Mouse (Mus musculus) CD4-positive naive resting alpha-beta T cell, adult 76 days (primary cell): Measurements from ENCODE around the gene March9. TPM values are rescaled to one million over a fixed set of nuclear protein-coding genes. Genes with fewer than 3 reads are reported as not detected.

Source experiments
- total RNA-seq: library from RNA; stranded (reverse); gene quantifications from one replicate; pipeline ENCODE4 v1.2.4, GENCODE M21; 2023

March9 gene
- 4.1 TPM for total RNA-seq

GRCm38 (mm10) chr10:127059968-127060916, at the start of gene March9:
Gene March9 (minus strand): TSS chr10:127060184.

DNA sequence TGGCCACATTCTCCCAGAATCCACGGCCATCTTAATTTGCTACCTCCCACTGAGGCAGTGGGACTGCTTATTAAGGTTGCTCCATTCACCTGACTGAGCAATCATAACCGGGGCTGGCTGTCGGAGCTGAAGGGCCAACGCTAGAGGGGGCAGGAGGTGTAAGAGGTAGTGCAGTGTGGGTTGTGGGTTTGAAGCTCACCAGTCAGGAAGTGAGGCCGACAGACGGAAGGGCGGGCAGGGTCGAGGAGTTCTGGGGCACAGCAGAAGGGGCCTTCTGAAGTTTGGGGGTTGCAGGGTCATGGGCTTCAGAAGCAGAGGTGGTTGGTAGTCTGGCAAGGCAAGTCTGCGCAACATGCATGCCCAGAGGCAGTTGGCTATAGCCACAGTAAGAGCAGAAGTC, 15.1 kb upstream of the March9 start, which contains the start of gene Agap2:
TSS of gene Agap2 (plus strand) at position 205 of the 400 bp plus-strand sequence.

DNA sequence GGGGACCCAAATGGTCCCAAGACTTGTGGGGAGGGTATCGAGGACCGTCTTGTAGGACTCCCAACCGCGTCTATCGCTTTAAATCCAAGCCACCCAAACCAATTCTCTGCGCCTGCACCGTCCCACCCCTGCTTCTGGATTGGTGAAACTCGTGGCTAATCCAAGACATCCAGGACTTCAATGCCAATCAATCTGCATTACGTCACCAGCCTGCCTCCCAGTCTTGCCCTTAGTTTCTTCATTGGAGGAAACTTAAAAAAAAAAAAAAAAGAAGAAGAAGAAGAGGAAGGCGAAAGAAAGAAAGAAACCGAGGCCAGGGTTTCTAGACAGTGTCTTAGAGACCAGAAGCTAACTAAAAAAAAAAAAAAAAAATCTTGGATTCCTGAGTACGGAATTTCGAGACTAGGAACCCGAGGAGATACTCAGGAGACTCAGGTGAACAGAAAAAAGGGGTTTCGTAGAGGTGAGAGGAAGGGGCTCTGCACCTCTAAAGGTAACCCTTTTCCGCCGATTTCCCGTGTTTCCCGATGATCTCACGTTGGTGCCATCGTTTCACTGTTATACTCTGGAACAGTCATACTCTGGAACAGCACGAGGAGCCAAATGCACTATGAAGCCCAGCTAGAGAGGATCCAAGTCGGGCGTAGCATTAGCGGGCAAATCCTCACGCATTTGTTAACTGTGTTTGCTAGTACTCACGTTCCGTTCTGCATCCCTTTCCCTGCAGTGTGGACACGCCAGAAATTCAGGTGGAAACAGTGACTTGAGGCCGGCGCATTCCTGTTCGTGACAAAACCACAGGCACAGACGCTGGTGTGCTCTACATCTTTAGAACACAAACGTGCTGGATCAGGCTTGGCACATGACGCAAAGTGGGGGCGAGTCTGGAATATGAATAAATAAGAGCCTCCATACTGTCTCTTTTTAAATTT, 10.5 kb upstream of the March9 start, which contains the start of gene Tspan31:
TSS of gene Tspan31 (minus strand) at position 75 of the 932 bp plus-strand sequence.

GRCm38 (mm10) chr10:127063239-127063872, 3.4 kb upstream of the March9 start, which contains the start of gene Cdk4:
Gene Cdk4 (plus strand): TSS chr10:127063534.

GRCm38 (mm10) chr10:127047954-127048353, 12.0 kb downstream of the March9 start, which contains the start of gene Cyp27b1:
Gene Cyp27b1 (plus strand): TSS chr10:127048250.

DNA sequence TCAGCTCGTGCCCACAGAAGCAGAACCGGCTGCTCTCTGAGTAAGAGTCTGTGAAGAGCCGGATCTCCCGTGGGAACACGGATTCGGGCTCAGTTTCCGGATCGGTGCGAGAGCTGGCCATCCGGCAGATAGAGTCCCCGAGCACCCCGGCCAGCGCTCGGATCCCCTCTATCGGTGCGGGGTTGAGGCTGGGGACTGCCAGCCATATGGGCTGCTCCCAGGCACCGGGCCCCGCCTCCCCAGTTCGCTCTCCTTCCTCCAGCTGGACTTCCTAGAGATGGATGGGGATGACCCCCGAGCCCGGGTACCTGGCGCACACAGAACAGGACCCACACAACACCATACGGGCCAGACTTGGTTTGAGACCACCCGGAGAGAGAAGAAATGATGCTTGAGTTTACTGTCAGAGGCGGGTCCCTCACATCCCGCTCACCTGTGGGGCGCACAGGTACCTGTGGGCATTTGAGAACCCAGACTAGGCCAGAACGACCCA, 18.7 kb downstream of the March9 start, which contains the start of the genes Mettl1 and Eef1akmt3:
TSS of gene Mettl1 (plus strand) at position 141 of the 493 bp plus-strand sequence.
TSS of gene Eef1akmt3 (minus strand) at position 240 of the 493 bp plus-strand sequence.

DNA sequence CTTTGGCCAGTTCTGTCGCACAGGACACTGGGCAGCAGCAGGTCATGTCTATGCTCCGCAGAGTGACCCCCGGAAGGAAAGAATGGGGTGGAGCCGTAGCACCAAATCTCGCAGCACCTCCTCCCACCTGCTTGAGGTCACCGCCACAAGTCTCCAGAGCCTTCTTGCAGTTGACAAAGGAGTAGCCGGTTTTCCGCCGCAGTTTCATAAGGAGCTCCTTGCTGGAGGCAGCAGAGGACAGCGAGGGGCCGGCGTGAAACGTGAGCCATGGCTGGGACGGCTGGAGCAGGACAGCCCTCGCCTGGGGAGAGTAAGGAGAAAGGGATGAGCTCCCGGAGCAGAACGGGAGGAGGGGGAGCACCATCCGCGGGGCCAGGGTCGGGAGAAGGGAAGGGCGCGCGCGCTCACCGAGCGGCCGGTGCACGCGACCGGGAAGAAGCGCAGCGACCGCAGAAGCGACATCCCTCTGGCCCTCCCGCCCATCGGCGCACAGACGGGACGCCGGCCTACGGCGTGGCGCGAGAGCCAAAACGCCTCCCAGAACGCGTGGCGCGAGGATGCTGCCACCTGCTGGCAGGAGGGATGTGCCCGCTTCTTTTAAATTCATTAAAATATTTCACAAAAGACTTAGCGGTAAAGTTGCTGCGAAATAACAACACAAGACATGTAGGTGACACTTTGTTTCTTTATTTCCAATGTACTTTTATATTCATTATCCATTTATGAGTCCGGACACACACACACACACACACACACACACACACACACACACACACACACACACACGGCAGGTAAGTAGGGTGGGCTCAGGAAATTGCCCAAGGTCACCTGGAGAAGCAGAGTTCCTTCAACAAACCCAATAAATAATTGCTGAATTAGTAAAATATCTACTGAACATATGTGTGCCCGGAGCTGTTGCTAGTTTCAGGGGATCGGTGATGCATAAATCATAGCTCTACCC, 29.4 kb downstream of the March9 start, which contains the start of gene Tsfm:
TSS of gene Tsfm (minus strand) at position 505 of the 961 bp plus-strand sequence.

Other genes with a start within 250 kb of the March9 start
- 6.4 TPM for gene Atp23, start 158.8 kb downstream of the March9 start, total RNA-seq
- 104 TPM for gene Ctdsp2, start 81.5 kb downstream of the March9 start, total RNA-seq
- gene Avil, start 59.5 kb downstream of the March9 start, total RNA-seq, result 2.0 TPM
- 13.5 TPM for gene Tsfm, start 29.3 kb downstream of the March9 start, total RNA-seq
- 22.7 TPM for gene Mettl1, start 18.8 kb downstream of the March9 start, total RNA-seq
- 0.53 TPM for gene Eef1akmt3, start 18.7 kb downstream of the March9 start, total RNA-seq
- gene Cyp27b1, start 11.9 kb downstream of the March9 start, total RNA-seq, result 0.67 TPM
- gene Cdk4, start 3.4 kb upstream of the March9 start, total RNA-seq, result 99.5 TPM
- gene Tspan31, start 10.1 kb upstream of the March9 start, total RNA-seq, result 9.4 TPM
- 142 TPM for gene Agap2, start 15.1 kb upstream of the March9 start, total RNA-seq
- gene Os9, start 60.9 kb upstream of the March9 start, total RNA-seq, result 91.1 TPM
- 563 TPM for gene B4galnt1, start 105.0 kb upstream of the March9 start, total RNA-seq
- not detected for gene Slc26a10, start 120.5 kb upstream of the March9 start, total RNA-seq
- gene Arhgef25, start 129.9 kb upstream of the March9 start, total RNA-seq, result not detected
- 59.7 TPM for gene Dtx3, start 135.5 kb upstream of the March9 start, total RNA-seq
- gene Pip4k2c, start 151.4 kb upstream of the March9 start, total RNA-seq, result 43.6 TPM
- 0.12 TPM for gene Kif5a, start 203.2 kb upstream of the March9 start, total RNA-seq
- 115 TPM for gene Dctn2, start 206.2 kb upstream of the March9 start, total RNA-seq
- 103 TPM for gene Mbd6, start 228.8 kb upstream of the March9 start, total RNA-seq